In genomic region chr11:16537379-16537778, GRCm38 (mm10) we compare ENCODE assay signal across 30 mouse cellular contexts.
"Had no signal": no experiment of that assay in that cellular context is flagged by ENCODE, and none has a peak within 500 bp of the region (broad histone marks: within the 10 kb centered on the region; RNA-seq: fewer than 3 reads in every experiment).

No protein-coding gene starts in this region.

- H3K27ac ChIP-seq: heart, embryonic 13.5 days; heart, embryonic 15.5 days; hindbrain, embryonic 10.5 days; hindbrain, embryonic 12.5 days; hindbrain, embryonic 13.5 days; hindbrain, embryonic 14.5 days; hindbrain, embryonic 15.5 days; hindbrain, postnatal 0 days; intestine, embryonic 15.5 days; kidney, embryonic 15.5 days; kidney, postnatal 0 days; layer of hippocampus, adult 2 months; left cerebral cortex, adult 2 months had no signal

- DNase-seq: heart, postnatal 10 days; heart, postnatal 14 days; heart, postnatal 36 days; heart, postnatal 4 days; kidney, adult 11 months; kidney, adult 18-20 months; kidney, adult 2 months; kidney, adult 8-10 months; kidney, adult 9 months; kidney, postnatal 10 days; kidney, postnatal 14 days; kidney, postnatal 25 days; kidney, postnatal 36 days; layer of hippocampus, adult 9-11 months; layer of hippocampus, postnatal 36 days had no signal

- H3K9me3 ChIP-seq: heart, embryonic 12.5 days; heart, embryonic 13.5 days; heart, embryonic 15.5 days; hindbrain, embryonic 10.5 days; hindbrain, embryonic 12.5 days; hindbrain, embryonic 13.5 days; hindbrain, embryonic 15.5 days; intestine, embryonic 15.5 days; kidney, embryonic 15.5 days had no signal

- H3K36me3 ChIP-seq: heart, embryonic 12.5 days; heart, embryonic 13.5 days; heart, embryonic 15.5 days; hindbrain, embryonic 10.5 days; hindbrain, embryonic 12.5 days; hindbrain, embryonic 13.5 days; hindbrain, embryonic 15.5 days; intestine, embryonic 15.5 days; kidney, embryonic 15.5 days had no signal

- H3K4me3 ChIP-seq: heart, embryonic 12.5 days; heart, embryonic 13.5 days; heart, embryonic 15.5 days; hindbrain, embryonic 10.5 days; hindbrain, embryonic 12.5 days; hindbrain, embryonic 13.5 days; hindbrain, embryonic 15.5 days; intestine, embryonic 15.5 days; kidney, embryonic 15.5 days; layer of hippocampus, adult 2 months; left cerebral cortex, adult 2 months had no signal

- H3K4me2 ChIP-seq: heart, embryonic 11.5 days; heart, embryonic 12.5 days; heart, embryonic 13.5 days; heart, embryonic 15.5 days; hindbrain, embryonic 12.5 days; hindbrain, embryonic 13.5 days; hindbrain, embryonic 14.5 days; hindbrain, embryonic 15.5 days; intestine, embryonic 15.5 days; kidney, embryonic 15.5 days had no signal

- H3K9ac ChIP-seq: heart, embryonic 12.5 days; heart, embryonic 13.5 days; heart, embryonic 15.5 days; hindbrain, embryonic 12.5 days; hindbrain, embryonic 13.5 days; hindbrain, embryonic 14.5 days; hindbrain, embryonic 15.5 days; intestine, embryonic 15.5 days; kidney, embryonic 15.5 days had no signal

- H3K4me1 ChIP-seq: heart, embryonic 13.5 days; heart, embryonic 15.5 days; hindbrain, embryonic 10.5 days; hindbrain, embryonic 12.5 days; hindbrain, embryonic 13.5 days; hindbrain, embryonic 15.5 days; intestine, embryonic 15.5 days; kidney, embryonic 15.5 days had no signal

- H3K27me3 ChIP-seq: heart, embryonic 12.5 days; heart, embryonic 13.5 days; heart, embryonic 15.5 days; hindbrain, embryonic 12.5 days; hindbrain, embryonic 13.5 days; hindbrain, embryonic 15.5 days; intestine, embryonic 15.5 days; kidney, embryonic 15.5 days had no signal
